Mouse (Mus musculus) cortical plate, adult 2 months (tissue): ENCODE measurements at regions not wholly inside any gene's neighbourhood (a gene's known extent, or its start where the extent isn't known, plus 50 kb on each side); places are given as distances from the start of the nearest gene placed in this dataset.

Experiments used
- H3K27ac ChIP-seq: fragments of 200-500 bp; 2 replicates; pipeline ENCODE4 v1.5.1; 2012; ENCODE audit warnings: low read length, control low read depth, inconsistent platforms; ENCODE audit not compliant: insufficient read depth
- H3K4me1 ChIP-seq: fragments of 200-500 bp; 2 replicates; pipeline ENCODE4 v1.6.1; 2011; ENCODE audit warnings: low read length; ENCODE audit not compliant: control insufficient read depth, insufficient read depth
- H3K4me3 ChIP-seq: fragments of 200-500 bp; 2 replicates; pipeline ENCODE4 v1.5.1; 2011; ENCODE audit warnings: mild to moderate bottlenecking, low read length, control low read depth; ENCODE audit not compliant: insufficient read depth
- CTCF ChIP-seq: fragments of 200-500 bp; IDR thresholded peaks from 2 replicates; pipeline ENCODE4 v1.5.1; 2011; ENCODE audit warnings: mild to moderate bottlenecking, control low read depth, low read length; ENCODE audit not compliant: insufficient read depth; ENCODE audit errors: extremely low read depth
- POLR2A ChIP-seq: fragments of 200-500 bp; IDR thresholded peaks from 2 replicates; pipeline ENCODE4 v1.6.1; 2011; ENCODE audit warnings: mild to moderate bottlenecking, low read length, control low read depth; ENCODE audit not compliant: insufficient read depth; ENCODE audit errors: extremely low read depth

- Histone ChIP-seq H3K4me1 (no peaks in the 10 kb centered on the region), H3K4me3 (no peak overlapping the region), H3K27ac (no peak overlapping the region)
- TF ChIP-seq POLR2A (no peak), CTCF (no peak)
These were observed 96.8 kb upstream of the Fam240b start for GRCm38 (mm10) chr13:64594376-64594775.

GRCm38 (mm10) chr13:64573711-64574110 lies 76.1 kb upstream of the Fam240b start:
- Histone ChIP-seq H3K4me3 (no peak overlapping the region), H3K27ac (no peak overlapping the region), H3K4me1 (no peaks in the 10 kb centered on the region)
- TF ChIP-seq POLR2A (no peak), CTCF (0 out of 2 replicates have a peak, but pooled peaks have one; percentile 9)

GRCm38 (mm10) chr13:64568876-64569275 lies 71.3 kb upstream of the Fam240b start:
- no peak overlapping the region for H3K27ac ChIP-seq
- TF ChIP-seq POLR2A (no peak), CTCF (no peak)

GRCm38 (mm10) chr13:64566966-64567708 lies 69.5 kb upstream of the Fam240b start:
- H3K4me3 ChIP-seq: no peak overlapping the region
- TF ChIP-seq POLR2A (no peak), CTCF (no peak)
- no peaks in the 10 kb centered on the region for H3K4me1 ChIP-seq
- H3K27ac ChIP-seq: no peak overlapping the region

More at GRCm38 (mm10) chr13:64568876-64569275, 71.3 kb upstream of the Fam240b start:
- Histone ChIP-seq H3K4me3 (no peak overlapping the region), H3K4me1 (no peaks in the 10 kb centered on the region)

- no peak for TF ChIP-seq POLR2A
- TF ChIP-seq CTCF: no peak
- Histone ChIP-seq H3K4me3 (no peak overlapping the region), H3K4me1 (no peaks in the 10 kb centered on the region), H3K27ac (no peak overlapping the region)
These were observed 68.2 kb upstream of the Fam240b start for GRCm38 (mm10) chr13:64565791-64566190.
